Mouse (Mus musculus): ENCODE results near the gene Gmfg. TPM values are rescaled to one million over a fixed set of nuclear protein-coding genes. Genes with fewer than 3 reads are reported as not detected.

Gene Gmfg
- polyA plus RNA-seq, 1 experiment from 2014 or later = 35.6 TPM

DNA sequence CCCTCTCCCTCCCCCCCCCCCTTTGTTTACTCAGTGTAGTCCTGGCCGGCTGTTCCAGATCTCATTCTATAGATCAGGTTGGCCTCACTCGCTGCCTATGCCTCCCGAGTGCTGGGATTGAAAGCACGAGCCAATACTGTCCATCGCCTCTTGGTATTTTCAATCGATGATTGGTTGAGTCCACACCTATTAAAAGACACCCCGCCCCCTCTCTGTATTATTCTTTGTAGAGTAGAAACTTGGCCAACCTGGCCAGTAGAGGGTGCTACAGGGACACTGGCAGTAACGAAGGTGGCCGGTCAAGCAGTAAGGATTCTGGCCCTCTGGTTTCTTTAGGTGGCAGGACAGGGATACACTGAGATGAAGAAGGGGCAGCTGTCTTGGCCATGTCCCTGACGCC, 53.2 kb downstream of the Gmfg start:
- Histone ChIP-seq H3K4me2 (ENCODE audit: low read depth, low read length) (no peak overlapping the region), H3K27me3 (ENCODE audit: control insufficient read depth, insufficient read depth, low read depth, low read length) (no peaks in the 10 kb centered on the region; the same call in none of the 2 replicates), H3K9me3 (replicated peaks; ENCODE audit: control insufficient read depth, low read length) (no peaks in the 10 kb centered on the region), H3K9ac (ENCODE audit: low read depth, low read length) (no peak overlapping the region), H3K4me1 (ENCODE audit: control insufficient read depth, low read depth, low read length) (no peaks in the 10 kb centered on the region), H3K27ac (ENCODE audit: low read length) (no peak overlapping the region), H3K36me3 (ENCODE audit: control insufficient read depth, insufficient read depth) (no peaks in the 10 kb centered on the region), H3K4me3 (ENCODE audit: low read depth, low read length) (no peak overlapping the region)
- 7% methylated on average over 10 of the region's 10 CpGs for WGBS (ENCODE audit: insufficient replicate concordance)
- ATAC-seq (ENCODE audit: low read depth) = peak; percentile 41; the same call in 1 of the 2 replicates

DNA sequence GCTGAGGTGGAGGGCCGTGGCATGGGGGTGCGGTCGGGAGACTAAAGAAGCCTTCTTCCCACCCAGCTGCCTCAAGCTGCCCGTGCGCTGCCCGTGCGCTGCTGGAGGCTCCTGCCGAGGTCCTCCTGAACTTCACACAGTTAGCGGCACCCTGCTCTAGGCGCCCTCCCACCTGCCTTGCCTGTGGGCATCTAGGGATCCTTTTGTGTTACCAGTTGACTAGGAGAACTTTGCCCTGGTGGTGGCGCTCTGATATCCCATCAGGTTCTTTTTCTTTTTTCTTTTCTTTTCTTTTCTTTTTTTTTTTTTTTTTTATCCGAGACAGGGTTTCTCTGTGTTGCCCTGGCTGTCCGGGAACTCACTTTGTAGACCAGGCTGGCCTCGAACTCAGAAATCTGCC, 53.7 kb downstream of the Gmfg start:
- Histone ChIP-seq H3K4me3 (ENCODE audit: low read depth, low read length) (no peak overlapping the region), H3K9me3 (replicated peaks; ENCODE audit: control insufficient read depth, low read length) (no peaks in the 10 kb centered on the region), H3K9ac (ENCODE audit: low read depth, low read length) (no peak overlapping the region), H3K36me3 (ENCODE audit: control insufficient read depth, insufficient read depth) (no peaks in the 10 kb centered on the region), H3K27me3 (ENCODE audit: control insufficient read depth, insufficient read depth, low read depth, low read length) (no peaks in the 10 kb centered on the region; the same call in none of the 2 replicates), H3K4me1 (ENCODE audit: control insufficient read depth, low read depth, low read length) (no peaks in the 10 kb centered on the region), H3K4me2 (ENCODE audit: low read depth, low read length) (no peak overlapping the region), H3K27ac (ENCODE audit: low read length) (no peak overlapping the region)
- no peak for ATAC-seq (ENCODE audit: low read depth)
- 34% methylated on average over 14 of the region's 14 CpGs for WGBS (ENCODE audit: insufficient replicate concordance)

DNA sequence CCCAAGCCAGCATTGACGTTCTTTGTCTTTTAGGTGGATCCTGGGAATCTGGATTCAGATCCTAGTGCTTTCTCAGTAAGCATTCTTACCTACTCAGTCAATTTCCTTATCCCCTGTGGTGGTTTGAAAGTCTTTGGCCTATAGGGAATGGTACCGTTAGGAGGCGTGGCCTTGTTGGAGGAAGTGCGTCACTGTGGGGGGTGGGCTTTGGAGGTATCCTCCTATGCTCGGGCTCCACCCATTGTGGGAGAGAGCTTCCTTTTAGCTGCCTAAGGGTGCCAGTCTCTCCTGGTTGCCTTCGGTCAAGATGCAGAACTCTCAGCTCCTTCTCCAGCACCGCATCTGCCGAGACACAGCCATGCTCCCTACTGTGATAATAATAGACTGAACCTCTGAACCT, 55.1 kb downstream of the Gmfg start:
- H3K27ac ChIP-seq (ENCODE audit: low read length) = no peak overlapping the region
- no peak overlapping the region for H3K4me3 ChIP-seq (ENCODE audit: low read depth, low read length)
- H3K27me3 ChIP-seq (ENCODE audit: control insufficient read depth, insufficient read depth, low read depth, low read length) = no peaks in the 10 kb centered on the region; the same call in none of the 2 replicates
- 69% methylated on average over 8 of the region's 8 CpGs for WGBS (ENCODE audit: insufficient replicate concordance)
- H3K9ac ChIP-seq (ENCODE audit: low read depth, low read length) = no peak overlapping the region
- H3K36me3 ChIP-seq (ENCODE audit: control insufficient read depth, insufficient read depth) = no peaks in the 10 kb centered on the region
- no peak for ATAC-seq (ENCODE audit: low read depth)
- H3K9me3 ChIP-seq (replicated peaks; ENCODE audit: control insufficient read depth, low read length) = no peaks in the 10 kb centered on the region
- no peak overlapping the region for H3K4me2 ChIP-seq (ENCODE audit: low read depth, low read length)
- no peaks in the 10 kb centered on the region for H3K4me1 ChIP-seq (ENCODE audit: control insufficient read depth, low read depth, low read length)

DNA sequence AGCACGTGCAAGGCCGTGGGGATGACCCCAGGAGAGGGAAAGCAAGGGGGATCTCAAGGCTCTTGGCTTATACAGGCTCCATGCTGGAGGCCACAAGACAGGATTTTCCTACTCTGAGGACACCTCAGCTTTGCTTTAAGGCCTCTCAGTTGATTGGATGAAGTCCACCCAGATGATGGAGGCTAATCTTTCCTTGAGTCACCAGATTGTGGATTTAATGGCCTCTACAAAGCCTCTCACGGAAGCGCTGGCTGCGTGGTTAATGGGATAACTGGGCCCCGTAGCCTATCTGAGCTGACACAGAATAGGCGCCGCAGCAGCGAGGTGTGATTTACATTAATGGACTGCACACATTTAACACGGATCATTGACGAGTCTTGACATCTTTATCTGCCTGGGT, 58.2 kb downstream of the Gmfg start:
- H3K9ac ChIP-seq (ENCODE audit: low read depth, low read length) = no peak overlapping the region
- no peaks in the 10 kb centered on the region for H3K27me3 ChIP-seq (ENCODE audit: control insufficient read depth, insufficient read depth, low read depth, low read length)
- no peaks in the 10 kb centered on the region for H3K36me3 ChIP-seq (ENCODE audit: control insufficient read depth, insufficient read depth)
- no peak for ATAC-seq (ENCODE audit: low read depth)
- no peaks in the 10 kb centered on the region for H3K4me1 ChIP-seq (ENCODE audit: control insufficient read depth, low read depth, low read length)
- no peaks in the 10 kb centered on the region for H3K9me3 ChIP-seq (replicated peaks; ENCODE audit: control insufficient read depth, low read length)
- H3K27ac ChIP-seq (ENCODE audit: low read length) = no peak overlapping the region
- H3K4me2 ChIP-seq (ENCODE audit: low read depth, low read length) = no peak overlapping the region
- 61% methylated on average over 11 of the region's 11 CpGs for WGBS (ENCODE audit: insufficient replicate concordance)
- no peak overlapping the region for H3K4me3 ChIP-seq (ENCODE audit: low read depth, low read length)

Other genes starting within 250 kb of the Gmfg start
- gene Eid2, start 169.6 kb upstream of the Gmfg start, polyA plus RNA-seq (2015; fragmentation: Nextera tagmentation; extraction: Ambion mirVana) = 0.15 and 0.29 TPM in 2 replicates
- gene Eid2b, start 159.7 kb upstream of the Gmfg start, polyA plus RNA-seq (2015; fragmentation: Nextera tagmentation; extraction: Ambion mirVana) = 1.3 and 1.6 TPM in 2 replicates
- not detected in 2 replicates for gene Selenov, start 146.3 kb upstream of the Gmfg start, polyA plus RNA-seq (2015; fragmentation: Nextera tagmentation; extraction: Ambion mirVana)
- not detected in 2 replicates for gene Dll3, start 135.2 kb upstream of the Gmfg start, polyA plus RNA-seq (2015; fragmentation: Nextera tagmentation; extraction: Ambion mirVana)
- gene Timm50, start 125.4 kb upstream of the Gmfg start, polyA plus RNA-seq (2015; fragmentation: Nextera tagmentation; extraction: Ambion mirVana) = 66.1 and 67.9 TPM in 2 replicates
- 31.3 and 34.0 TPM in 2 replicates for gene Supt5, start 98.7 kb upstream of the Gmfg start, polyA plus RNA-seq (2015; fragmentation: Nextera tagmentation; extraction: Ambion mirVana)
- 531 and 598 TPM in 2 replicates for gene Rps16, start 86.8 kb upstream of the Gmfg start, polyA plus RNA-seq (2015; fragmentation: Nextera tagmentation; extraction: Ambion mirVana)
- gene Plekhg2, start 64.8 kb upstream of the Gmfg start, polyA plus RNA-seq (2015; fragmentation: Nextera tagmentation; extraction: Ambion mirVana) = 4.8 and 6.3 TPM in 2 replicates
- gene Zfp36, start 57.2 kb upstream of the Gmfg start, polyA plus RNA-seq (2015; fragmentation: Nextera tagmentation; extraction: Ambion mirVana) = 7.9 and 10.8 TPM in 2 replicates
- 20.5 and 21.6 TPM in 2 replicates for gene Med29, start 44.7 kb upstream of the Gmfg start, polyA plus RNA-seq (2015; fragmentation: Nextera tagmentation; extraction: Ambion mirVana)
- 24.7 and 25.8 TPM in 2 replicates for gene Paf1, start 44.5 kb upstream of the Gmfg start, polyA plus RNA-seq (2015; fragmentation: Nextera tagmentation; extraction: Ambion mirVana)
- 0.12 and 0.15 TPM in 2 replicates for gene Lrfn1, start 14.5 kb downstream of the Gmfg start, polyA plus RNA-seq (2015; fragmentation: Nextera tagmentation; extraction: Ambion mirVana)
- gene Ifnl2, start 73.0 kb downstream of the Gmfg start, polyA plus RNA-seq (2015; fragmentation: Nextera tagmentation; extraction: Ambion mirVana) = not detected in 2 replicates
- gene Ifnl3, start 85.4 kb downstream of the Gmfg start, polyA plus RNA-seq (2015; fragmentation: Nextera tagmentation; extraction: Ambion mirVana) = not detected in 2 replicates
- 0.53 and 2.5 TPM in 2 replicates for gene Sycn, start 103.4 kb downstream of the Gmfg start, polyA plus RNA-seq (2015; fragmentation: Nextera tagmentation; extraction: Ambion mirVana)
- not detected in 2 replicates for gene Nccrp1, start 109.8 kb downstream of the Gmfg start, polyA plus RNA-seq (2015; fragmentation: Nextera tagmentation; extraction: Ambion mirVana)
- 2.5 and 3.5 TPM in 2 replicates for gene Samd4b, start 160.7 kb downstream of the Gmfg start, polyA plus RNA-seq (2015; fragmentation: Nextera tagmentation; extraction: Ambion mirVana)
- 16.4 and 17.5 TPM in 2 replicates for gene Pak4, start 160.7 kb downstream of the Gmfg start, polyA plus RNA-seq (2015; fragmentation: Nextera tagmentation; extraction: Ambion mirVana)
- not detected in 2 replicates for gene Acp7, start 193.9 kb downstream of the Gmfg start, polyA plus RNA-seq (2015; fragmentation: Nextera tagmentation; extraction: Ambion mirVana)